Mouse (Mus musculus): ENCODE measurements at regions not wholly inside any gene's neighbourhood (a gene's known extent, or its start where the extent isn't known, plus 50 kb on each side); places are given as distances from the start of the nearest gene placed in this dataset.

GRCm38 (mm10) chr12:31170111-31170510 lies 70.5 kb upstream of the Gm6993 start:
- H3K36me3 ChIP-seq (ENCODE audit: control insufficient read depth, insufficient read depth, low read length), result no peaks in the 10 kb centered on the region
- no peak for DNase-seq (ENCODE audit: extremely low read depth, low read depth, low spot score)
- no peaks in the 10 kb centered on the region; the same call in 1 of the 2 replicates for H3K4me1 ChIP-seq (ENCODE audit: control insufficient read depth, insufficient read depth, low read length)
- no peaks in the 10 kb centered on the region for H3K27me3 ChIP-seq (ENCODE audit: control insufficient read depth, insufficient read depth, low read length)
- no peak overlapping the region for H3K9ac ChIP-seq (ENCODE audit: low read depth, low read length)
- H3K79me2 ChIP-seq (ENCODE audit: control insufficient read depth, insufficient read depth, low read length), result no peaks in the 10 kb centered on the region
- TF ChIP-seq POLR2A (IDR thresholded peaks at IDR 0.05; ENCODE audit: extremely low read depth, insufficient read depth, low read length) (no peak), CTCF (IDR thresholded peaks at IDR 0.05; ENCODE audit: low read depth, low read length) (no peak)
- H3K4me3 ChIP-seq (ENCODE audit: insufficient read depth, low read depth, low read length), result no peak overlapping the region
- WGBS, result 63% methylated on average over 6 of the region's 6 CpGs
- no peak overlapping the region for H3K27ac ChIP-seq (replicated peaks; ENCODE audit: insufficient read depth, low read depth, low read length)

GRCm38 (mm10) chr12:31170546-31171160 lies 69.9 kb upstream of the Gm6993 start:
- DNase-seq (ENCODE audit: extremely low read depth, low read depth, low spot score), result no peak
- H3K27me3 ChIP-seq (ENCODE audit: control insufficient read depth, insufficient read depth, low read length), result no peaks in the 10 kb centered on the region
- no peaks in the 10 kb centered on the region for H3K36me3 ChIP-seq (ENCODE audit: control insufficient read depth, insufficient read depth, low read length)
- H3K9ac ChIP-seq (ENCODE audit: low read depth, low read length), result no peak overlapping the region
- no peak overlapping the region for H3K27ac ChIP-seq (replicated peaks; ENCODE audit: insufficient read depth, low read depth, low read length)
- no peaks in the 10 kb centered on the region for H3K79me2 ChIP-seq (ENCODE audit: control insufficient read depth, insufficient read depth, low read length)
- no peak for TF ChIP-seq CTCF (IDR thresholded peaks at IDR 0.05; ENCODE audit: low read depth, low read length)
- no peak for TF ChIP-seq POLR2A (IDR thresholded peaks at IDR 0.05; ENCODE audit: extremely low read depth, insufficient read depth, low read length)
- no peak overlapping the region for H3K4me3 ChIP-seq (ENCODE audit: insufficient read depth, low read depth, low read length)
- WGBS, result 85% methylated on average over 10 of the region's 10 CpGs
- H3K4me1 ChIP-seq (ENCODE audit: control insufficient read depth, insufficient read depth, low read length), result no peaks in the 10 kb centered on the region; the same call in 1 of the 2 replicates

DNA sequence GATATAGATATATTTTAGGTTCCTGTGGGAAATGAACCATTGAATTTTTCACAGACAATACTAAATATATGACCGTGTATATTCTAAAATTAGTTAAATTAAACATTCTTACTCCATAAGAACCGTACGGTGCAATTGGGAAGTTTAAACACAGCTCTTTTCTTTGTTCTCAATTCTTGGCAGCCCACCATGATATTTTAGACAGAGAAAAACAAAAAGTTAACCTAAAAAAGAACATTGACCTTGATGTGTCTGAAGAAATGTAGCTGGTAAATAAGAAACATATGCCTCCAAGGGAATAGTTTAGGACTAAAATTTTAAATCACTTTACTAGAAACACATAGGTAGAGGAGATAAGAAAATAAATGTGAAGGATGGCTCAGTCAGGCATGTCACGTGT lies 68.6 kb upstream of the Gm6993 start:
- H3K27me3 ChIP-seq (ENCODE audit: control insufficient read depth, insufficient read depth, low read length), result no peaks in the 10 kb centered on the region
- H3K9ac ChIP-seq (ENCODE audit: low read depth, low read length), result no peak overlapping the region
- H3K79me2 ChIP-seq (ENCODE audit: control insufficient read depth, insufficient read depth, low read length), result no peaks in the 10 kb centered on the region
- TF ChIP-seq POLR2A (IDR thresholded peaks at IDR 0.05; ENCODE audit: extremely low read depth, insufficient read depth, low read length), result no peak
- no peak for TF ChIP-seq CTCF (IDR thresholded peaks at IDR 0.05; ENCODE audit: low read depth, low read length)
- WGBS, result 90% methylated on average over 4 of the region's 4 CpGs
- H3K4me1 ChIP-seq (ENCODE audit: control insufficient read depth, insufficient read depth, low read length), result no peaks in the 10 kb centered on the region; the same call in 1 of the 2 replicates
- no peak for DNase-seq (ENCODE audit: extremely low read depth, low read depth, low spot score)
- H3K4me3 ChIP-seq (ENCODE audit: insufficient read depth, low read depth, low read length), result no peak overlapping the region
- no peaks in the 10 kb centered on the region for H3K36me3 ChIP-seq (ENCODE audit: control insufficient read depth, insufficient read depth, low read length)
- H3K27ac ChIP-seq (replicated peaks; ENCODE audit: insufficient read depth, low read depth, low read length), result no peak overlapping the region

DNA sequence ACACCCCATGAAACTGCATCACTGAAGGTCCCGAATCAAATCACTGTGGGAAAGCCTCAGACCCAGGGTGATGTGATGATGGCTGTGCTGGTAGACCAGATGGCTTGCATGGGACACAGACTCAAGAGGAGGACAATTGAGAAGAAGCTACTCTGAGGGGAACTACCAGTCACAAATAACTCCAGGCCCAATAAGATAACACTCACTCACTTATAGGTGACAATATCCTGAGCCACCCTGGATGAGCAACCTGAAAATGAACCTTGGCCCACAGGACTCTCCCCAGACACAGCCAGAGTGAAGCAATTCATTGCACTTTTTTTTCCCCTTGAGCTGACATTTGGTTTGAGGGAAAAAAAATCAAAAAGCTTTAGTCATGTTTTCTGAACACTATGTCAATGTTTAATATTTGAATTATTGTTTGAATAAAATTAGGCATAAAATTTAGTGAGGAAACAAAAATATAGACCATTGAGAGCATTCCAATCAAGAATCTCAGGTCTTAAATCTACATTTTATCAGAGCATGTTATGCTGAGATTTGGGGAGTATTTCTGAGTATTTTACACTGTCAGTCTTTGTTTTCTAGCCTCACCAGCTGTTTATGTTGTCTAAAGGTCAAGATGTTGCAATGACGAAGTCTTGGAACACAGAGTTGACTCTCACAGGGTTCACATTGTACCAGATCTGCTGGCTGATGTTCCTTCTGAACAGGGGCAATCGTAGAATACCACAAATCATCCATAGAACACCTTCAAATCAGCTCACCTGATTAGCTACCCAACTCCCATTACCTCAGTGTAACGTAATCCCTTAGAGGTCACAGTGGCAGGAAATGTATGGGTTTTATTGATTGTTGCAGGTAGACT lies 67.9 kb upstream of the Gm6993 start:
- H3K4me1 ChIP-seq (ENCODE audit: control insufficient read depth, insufficient read depth, low read length), result no peaks in the 10 kb centered on the region; the same call in 1 of the 2 replicates
- peak; percentile 42 for DNase-seq (ENCODE audit: extremely low read depth, low read depth, low spot score)
- TF ChIP-seq CTCF (IDR thresholded peaks at IDR 0.05; ENCODE audit: low read depth, low read length) (no peak), POLR2A (IDR thresholded peaks at IDR 0.05; ENCODE audit: extremely low read depth, insufficient read depth, low read length) (no peak)
- no peaks in the 10 kb centered on the region for H3K36me3 ChIP-seq (ENCODE audit: control insufficient read depth, insufficient read depth, low read length)
- H3K27ac ChIP-seq (replicated peaks; ENCODE audit: insufficient read depth, low read depth, low read length), result no peak overlapping the region
- WGBS, result 56% methylated on average over 4 of the region's 4 CpGs
- no peaks in the 10 kb centered on the region for H3K79me2 ChIP-seq (ENCODE audit: control insufficient read depth, insufficient read depth, low read length)
- H3K9ac ChIP-seq (ENCODE audit: low read depth, low read length), result no peak overlapping the region
- H3K27me3 ChIP-seq (ENCODE audit: control insufficient read depth, insufficient read depth, low read length), result no peaks in the 10 kb centered on the region
- H3K4me3 ChIP-seq (ENCODE audit: insufficient read depth, low read depth, low read length), result no peak overlapping the region

GRCm38 (mm10) chr12:31173512-31173911 lies 67.1 kb upstream of the Gm6993 start:
- 94% methylated on average over 5 of the region's 5 CpGs for WGBS
- DNase-seq (ENCODE audit: extremely low read depth, low read depth, low spot score), result no peak
- H3K4me3 ChIP-seq (ENCODE audit: insufficient read depth, low read depth, low read length), result no peak overlapping the region
- no peaks in the 10 kb centered on the region for H3K79me2 ChIP-seq (ENCODE audit: control insufficient read depth, insufficient read depth, low read length)
- H3K36me3 ChIP-seq (ENCODE audit: control insufficient read depth, insufficient read depth, low read length), result no peaks in the 10 kb centered on the region
- H3K27me3 ChIP-seq (ENCODE audit: control insufficient read depth, insufficient read depth, low read length), result no peaks in the 10 kb centered on the region
- H3K9ac ChIP-seq (ENCODE audit: low read depth, low read length), result no peak overlapping the region
- TF ChIP-seq CTCF (IDR thresholded peaks at IDR 0.05; ENCODE audit: low read depth, low read length) (no peak), POLR2A (IDR thresholded peaks at IDR 0.05; ENCODE audit: extremely low read depth, insufficient read depth, low read length) (no peak)
- H3K27ac ChIP-seq (replicated peaks; ENCODE audit: insufficient read depth, low read depth, low read length), result no peak overlapping the region
- no peaks in the 10 kb centered on the region; the same call in 1 of the 2 replicates for H3K4me1 ChIP-seq (ENCODE audit: control insufficient read depth, insufficient read depth, low read length)

DNA sequence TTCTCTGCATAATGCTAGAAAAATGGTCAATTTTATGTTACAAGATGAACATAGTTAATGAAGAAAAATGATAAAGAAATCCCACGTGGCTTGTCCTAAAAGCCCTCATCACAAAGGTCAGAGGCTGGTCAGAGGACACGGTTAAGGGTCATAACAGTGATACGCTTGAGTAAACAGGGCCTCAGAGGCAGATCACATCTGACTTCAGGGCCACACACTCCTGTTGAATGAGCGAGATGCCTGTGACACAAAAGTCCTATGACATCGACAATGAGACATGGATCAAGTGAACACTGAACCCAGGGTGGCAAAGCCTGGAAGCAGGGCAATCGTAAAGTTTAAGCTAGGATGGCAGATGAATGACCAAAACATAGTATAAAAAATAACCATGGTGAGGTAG lies 61.0 kb upstream of the Gm6993 start:
- no peak overlapping the region for H3K27ac ChIP-seq (replicated peaks; ENCODE audit: insufficient read depth, low read depth, low read length)
- H3K9ac ChIP-seq (ENCODE audit: low read depth, low read length), result no peak overlapping the region
- no peak overlapping the region for H3K4me3 ChIP-seq (ENCODE audit: insufficient read depth, low read depth, low read length)
- no peaks in the 10 kb centered on the region for H3K4me1 ChIP-seq (ENCODE audit: control insufficient read depth, insufficient read depth, low read length)
- TF ChIP-seq CTCF (IDR thresholded peaks at IDR 0.05; ENCODE audit: low read depth, low read length) (no peak), POLR2A (IDR thresholded peaks at IDR 0.05; ENCODE audit: extremely low read depth, insufficient read depth, low read length) (no peak)
- DNase-seq (ENCODE audit: extremely low read depth, low read depth, low spot score), result peak; percentile 36
- H3K36me3 ChIP-seq (ENCODE audit: control insufficient read depth, insufficient read depth, low read length), result no peaks in the 10 kb centered on the region
- H3K79me2 ChIP-seq (ENCODE audit: control insufficient read depth, insufficient read depth, low read length), result no peaks in the 10 kb centered on the region
- H3K27me3 ChIP-seq (ENCODE audit: control insufficient read depth, insufficient read depth, low read length), result no peaks in the 10 kb centered on the region
- 30% methylated on average over 6 of the region's 6 CpGs for WGBS

Measured in liver, adult 2 months (tissue).